Mouse (Mus musculus): ENCODE data around the gene Lrrc8e.
A peak's percentile ranks its signal among the peaks of the same experiment; 100 is the strongest.

Lrrc8e gene

GRCm38 (mm10) chr8:4258233-4258632 lies 31.6 kb downstream of the Lrrc8e start:
- no peak for DNase-seq (ENCODE audit: low spot score)

- DNase-seq (ENCODE audit: low spot score): no peak
Measured at GRCm38 (mm10) chr8:4258678-4259077, 32.1 kb downstream of the Lrrc8e start.

GRCm38 (mm10) chr8:4259125-4259804 lies 32.6 kb downstream of the Lrrc8e start, which contains the start of gene Ctxn1:
TSS of gene Ctxn1 (minus strand) at chr8:4259274.
- no peak for DNase-seq (ENCODE audit: low spot score)

GRCm38 (mm10) chr8:4259805-4260170 lies 33.2 kb downstream of the Lrrc8e start:
- DNase-seq (ENCODE audit: low spot score): no peak

GRCm38 (mm10) chr8:4263105-4263791 lies 36.6 kb downstream of the Lrrc8e start:
- DNase-seq (ENCODE audit: low spot score): no peak

- DNase-seq (ENCODE audit: low spot score): no peak
Measured at GRCm38 (mm10) chr8:4265160-4265914, 38.7 kb downstream of the Lrrc8e start.

- DNase-seq (ENCODE audit: low spot score): no peak
Measured at GRCm38 (mm10) chr8:4267627-4268026, 41.0 kb downstream of the Lrrc8e start.

GRCm38 (mm10) chr8:4269609-4270008 lies 43.0 kb downstream of the Lrrc8e start:
- no peak for DNase-seq (ENCODE audit: low spot score)

- DNase-seq (ENCODE audit: low spot score): peak; percentile 85
Measured at GRCm38 (mm10) chr8:4275275-4276110, 48.9 kb downstream of the Lrrc8e start, which contains the start of gene Timm44. TSS of gene Timm44 (minus strand) at chr8:4275913.

GRCm38 (mm10) chr8:4276111-4276465 lies 49.5 kb downstream of the Lrrc8e start:
- no peak for DNase-seq (ENCODE audit: low spot score)

Data from layer of hippocampus, adult 9-10 months (tissue).